Mouse (Mus musculus): ENCODE results near the gene Pigp.

GRCm38 (mm10) chr16:94347080-94347731 lies 24.4 kb downstream of the Pigp start:
- no peak for TF ChIP-seq CTCF (conservative IDR thresholded peaks at IDR 0.05; ENCODE audit: insufficient read depth, insufficient read length, low read depth, low read length)
- no peak for TF ChIP-seq POLR2A (IDR thresholded peaks at IDR 0.05; ENCODE audit: low read depth, low read length)
